Mouse (Mus musculus): ENCODE measurements around the gene Brd7. TPM values are rescaled to one million over a fixed set of nuclear protein-coding genes. Genes with fewer than 3 reads are reported as not detected.

Gene Brd7
- total RNA-seq, 2 experiments from 2014 or later, result 61.0 to 65.3 TPM

- intact Hi-C loops (cut with DNase I), result no loop called here
- DNase-seq, result peak in 1 of 2 experiments; percentile 49
These were observed 73.3 kb downstream of the Brd7 start for GRCm38 (mm10) chr8:88288622-88289242.

DNA sequence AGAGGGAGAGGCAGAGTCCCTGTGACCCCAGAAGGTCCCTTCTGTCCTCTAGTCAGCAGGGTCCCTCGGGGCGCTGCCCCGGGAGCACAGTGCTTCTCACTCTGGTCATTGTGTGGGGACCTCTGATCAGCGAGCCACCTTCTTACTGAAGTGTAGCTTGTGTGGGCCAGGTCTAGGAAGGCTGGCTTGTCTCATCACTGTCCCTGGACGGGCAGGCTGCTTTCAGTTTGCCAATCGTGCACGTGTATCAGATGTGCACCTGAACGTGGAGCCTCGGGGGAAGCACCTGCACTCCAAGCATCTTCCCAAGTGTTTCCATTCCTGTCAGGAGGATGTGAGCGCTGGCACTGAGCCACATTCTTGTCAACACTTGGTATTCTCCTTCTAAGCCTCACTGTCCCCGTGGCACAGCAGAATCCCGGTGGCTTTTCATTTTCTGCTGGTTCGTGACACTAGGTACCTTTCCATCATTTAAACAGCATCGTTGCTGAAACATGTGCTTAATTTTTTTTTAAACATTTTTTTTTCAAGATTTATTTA lies 75.5 kb downstream of the Brd7 start:
- intact Hi-C loops (cut with DNase I), result no loop called here
- DNase-seq, result no peak

DNA sequence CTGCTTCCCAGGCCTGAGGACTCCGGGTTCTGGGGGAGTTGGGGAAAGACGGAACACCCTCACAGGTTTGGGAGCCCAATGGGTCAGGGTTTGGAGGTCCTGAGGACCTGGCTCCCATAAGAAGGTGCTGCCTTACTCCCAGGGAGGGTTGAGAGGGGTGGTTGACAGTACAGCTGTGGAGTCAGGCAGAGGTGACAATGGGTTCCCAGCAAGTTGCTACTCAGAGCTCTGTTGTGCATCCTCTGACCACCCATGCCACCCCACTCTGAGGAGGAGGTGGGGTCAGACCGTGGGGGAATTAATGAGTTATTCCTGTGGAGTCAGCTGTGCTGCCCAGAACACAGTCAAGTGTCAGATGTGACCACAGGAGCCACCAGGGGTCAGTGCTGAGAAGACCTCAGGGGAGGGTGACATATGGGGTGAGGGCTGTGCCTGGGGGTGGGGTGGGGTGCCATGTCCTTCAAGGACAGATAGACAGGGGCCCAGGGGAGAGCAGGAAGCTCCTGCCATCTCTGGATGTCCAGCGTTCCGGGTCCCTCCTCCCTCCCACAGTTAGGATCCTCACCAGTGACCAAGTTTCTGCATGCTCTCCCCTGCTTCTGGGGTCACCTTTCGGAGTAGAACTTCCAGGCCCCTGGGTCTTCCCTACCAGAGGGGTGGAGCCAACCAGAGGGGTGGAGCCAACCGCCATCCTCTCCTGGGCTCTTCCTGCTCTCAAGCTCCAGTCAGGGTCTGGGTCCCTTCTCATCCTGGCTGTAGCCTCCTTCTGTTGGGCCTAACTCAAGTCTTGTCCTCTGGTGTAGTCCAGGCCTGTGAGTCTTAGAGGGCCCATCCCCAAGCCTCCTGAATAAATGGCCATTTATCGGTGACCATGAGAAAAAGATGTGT lies 76.3 kb downstream of the Brd7 start:
- no peak for DNase-seq
- intact Hi-C loops (cut with DNase I), result no loop called here

GRCm38 (mm10) chr8:88284738-88285137 lies 77.3 kb downstream of the Brd7 start:
- DNase-seq, result no peak

DNA sequence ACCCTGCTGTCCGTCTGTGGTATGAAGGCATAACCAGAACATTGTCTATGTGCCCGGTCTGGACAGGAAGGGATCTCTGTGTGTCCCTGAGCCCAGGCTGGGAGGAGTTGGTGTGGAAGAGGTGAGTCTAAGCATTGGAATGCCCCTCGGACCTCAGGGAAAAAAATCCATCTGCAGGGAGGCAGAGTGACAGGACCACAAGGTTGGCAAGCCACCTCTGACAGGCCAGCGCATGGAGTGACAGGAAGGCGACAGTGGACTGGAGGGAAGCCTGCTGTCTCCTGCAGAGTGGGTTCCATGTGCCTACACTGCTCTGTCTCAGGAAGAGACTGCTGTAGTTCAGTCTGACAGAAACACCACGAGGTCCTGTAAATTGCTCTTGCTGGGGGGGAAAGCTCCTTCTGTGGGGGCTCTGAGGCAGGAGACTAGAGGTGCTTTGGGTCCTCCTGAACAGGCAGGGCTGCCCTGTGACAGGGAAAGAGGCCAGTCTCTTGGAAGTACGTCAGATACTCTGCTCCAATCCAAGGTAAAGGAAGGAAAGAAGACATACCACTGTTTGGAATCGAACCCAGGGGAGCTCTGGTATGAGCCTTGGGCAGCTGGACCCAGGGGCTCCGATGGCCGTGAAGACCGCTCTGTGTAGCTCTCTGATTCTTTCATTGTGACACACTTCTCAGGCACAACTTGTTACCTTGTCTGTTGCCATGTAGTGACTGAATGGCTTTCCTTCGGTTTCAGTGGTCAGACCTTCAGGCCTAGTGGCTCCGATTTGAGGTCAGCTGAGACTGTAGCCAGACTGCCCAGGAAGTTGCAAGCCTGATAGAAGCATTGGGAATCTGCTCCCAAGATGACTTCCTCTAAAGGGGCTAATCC lies 78.5 kb downstream of the Brd7 start:
- intact Hi-C loops (cut with DNase I), result no loop called here
- no peak for DNase-seq

More at GRCm38 (mm10) chr8:88284738-88285137, 77.3 kb downstream of the Brd7 start:
- intact Hi-C loops (cut with DNase I), result no loop called here

DNA sequence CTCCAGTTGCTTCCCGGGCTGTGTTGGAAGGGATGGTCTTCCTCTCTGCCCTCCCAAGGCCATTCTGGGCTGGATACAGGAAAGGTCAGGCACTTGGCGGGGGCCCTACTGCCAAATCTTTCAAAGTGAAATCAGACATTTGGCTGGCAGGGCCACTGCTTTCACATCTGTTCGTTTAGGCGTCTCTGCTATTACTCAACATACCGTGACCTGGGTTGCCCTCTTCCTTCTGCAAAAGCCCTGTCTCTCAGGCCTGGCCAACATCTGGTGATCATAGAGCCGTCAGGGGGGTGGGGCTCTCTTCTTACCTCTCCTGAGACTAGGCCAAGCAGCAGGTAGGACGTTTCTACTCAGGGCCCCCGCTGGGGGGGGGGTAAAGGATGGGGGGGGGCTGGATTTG lies 79.3 kb downstream of the Brd7 start:
- intact Hi-C loops (cut with DNase I), result no loop called here

More for the DNA sequence above, 79.3 kb downstream of the Brd7 start:
- peak; percentile 76 to 82 for DNase-seq

Other genes starting within 250 kb of the Brd7 start
- 10 to 100 TPM; 28.3 to 31.7 TPM for gene Cnep1r1, start 243.4 kb downstream of the Brd7 start, total RNA-seq (2021)
- 10 to 100 TPM; 24.0 to 30.1 TPM for gene Heatr3, start 224.3 kb downstream of the Brd7 start, total RNA-seq (2021)
- 10 to 100 TPM; 12.8 to 13.3 TPM for gene Tent4b, start 163.0 kb downstream of the Brd7 start, total RNA-seq (2021)
- gene Adcy7, start 89.8 kb downstream of the Brd7 start, total RNA-seq (2021), result 1 to 10 TPM; 4.9 to 5.2 TPM
- 1 to 10 TPM; 1.7 to 1.8 TPM for gene Nkd1, start 159.2 kb upstream of the Brd7 start, total RNA-seq (2021)